Mouse (Mus musculus): ENCODE data around the gene Atg4c. TPM values are rescaled to one million over a fixed set of nuclear protein-coding genes. Genes with fewer than 3 reads are reported as not detected.

The Atg4c gene
- polyA plus RNA-seq, 1 experiment from 2014 or later: 12.2 TPM

- Histone ChIP-seq H3K36me3 (ENCODE audit: control insufficient read depth, insufficient read depth) (no peaks in the 10 kb centered on the region), H3K27me3 (replicated peaks; ENCODE audit: control insufficient read depth, insufficient read depth, low read length) (no peaks in the 10 kb centered on the region), H3K9ac (ENCODE audit: low read depth, low read length) (no peak overlapping the region), H3K4me2 (replicated peaks; ENCODE audit: low read depth) (no peak overlapping the region), H3K9me3 (ENCODE audit: control insufficient read depth) (no peaks in the 10 kb centered on the region), H3K4me1 (replicated peaks; ENCODE audit: control insufficient read depth, insufficient read depth, low read length) (no peaks in the 10 kb centered on the region; the same call in 1 of the 2 replicates), H3K27ac (ENCODE audit: low read depth, low read length) (no peak overlapping the region), H3K4me3 (ENCODE audit: low read depth, low read length) (no peak overlapping the region)
- no peak for ATAC-seq
- no peak for TF ChIP-seq CTCF (IDR thresholded peaks at IDR 0.05; ENCODE audit: low read depth)
- 86% methylated on average over 5 of the region's 5 CpGs for WGBS
These were observed 32.8 kb upstream of the Atg4c start for GRCm38 (mm10) chr4:99160899-99161298.

- ATAC-seq: no peak
- WGBS: 45% methylated on average over 6 of the region's 6 CpGs
- H3K4me1 ChIP-seq (replicated peaks; ENCODE audit: control insufficient read depth, insufficient read depth, low read length): no peaks in the 10 kb centered on the region; the same call in 1 of the 2 replicates
- H3K27ac ChIP-seq (ENCODE audit: low read depth, low read length): no peak overlapping the region
- H3K27me3 ChIP-seq (replicated peaks; ENCODE audit: control insufficient read depth, insufficient read depth, low read length): no peaks in the 10 kb centered on the region
- no peaks in the 10 kb centered on the region for H3K36me3 ChIP-seq (ENCODE audit: control insufficient read depth, insufficient read depth)
- H3K4me3 ChIP-seq (ENCODE audit: low read depth, low read length): no peak overlapping the region
- no peak for TF ChIP-seq CTCF (IDR thresholded peaks at IDR 0.05; ENCODE audit: low read depth)
- no peak overlapping the region for H3K9ac ChIP-seq (ENCODE audit: low read depth, low read length)
- H3K4me2 ChIP-seq (replicated peaks; ENCODE audit: low read depth): 0 out of 2 replicates have a peak overlapping the region, but pooled peaks have one; percentile 4
- no peaks in the 10 kb centered on the region for H3K9me3 ChIP-seq (ENCODE audit: control insufficient read depth)
These were observed 32.2 kb upstream of the Atg4c start for GRCm38 (mm10) chr4:99161457-99161971.

- H3K9ac ChIP-seq (ENCODE audit: low read depth, low read length): no peak overlapping the region
- peak overlapping the region; percentile 25 for H3K4me3 ChIP-seq (ENCODE audit: low read depth, low read length)
- no peaks in the 10 kb centered on the region; the same call in 1 of the 2 replicates for H3K4me1 ChIP-seq (replicated peaks; ENCODE audit: control insufficient read depth, insufficient read depth, low read length)
- no peaks in the 10 kb centered on the region for H3K27me3 ChIP-seq (replicated peaks; ENCODE audit: control insufficient read depth, insufficient read depth, low read length)
- H3K36me3 ChIP-seq (ENCODE audit: control insufficient read depth, insufficient read depth): no peaks in the 10 kb centered on the region
- peak overlapping the region; percentile 22; the same call in 1 of the 2 replicates for H3K27ac ChIP-seq (ENCODE audit: low read depth, low read length)
- TF ChIP-seq CTCF (IDR thresholded peaks at IDR 0.05; ENCODE audit: low read depth): no peak
- ATAC-seq: peak; percentile 46; the same call in 1 of the 2 replicates
- H3K9me3 ChIP-seq (ENCODE audit: control insufficient read depth): no peaks in the 10 kb centered on the region
- WGBS: 24% methylated on average over 9 of the region's 9 CpGs
- peak overlapping the region; percentile 54 for H3K4me2 ChIP-seq (replicated peaks; ENCODE audit: low read depth)
These were observed 30.7 kb upstream of the Atg4c start for GRCm38 (mm10) chr4:99163001-99163400.

GRCm38 (mm10) chr4:99163547-99163946, 30.2 kb upstream of the Atg4c start:
- Histone ChIP-seq H3K9me3 (ENCODE audit: control insufficient read depth) (no peaks in the 10 kb centered on the region), H3K27me3 (replicated peaks; ENCODE audit: control insufficient read depth, insufficient read depth, low read length) (no peaks in the 10 kb centered on the region), H3K4me3 (ENCODE audit: low read depth, low read length) (peak overlapping the region; percentile 25; the same call in 1 of the 2 replicates), H3K4me1 (replicated peaks; ENCODE audit: control insufficient read depth, insufficient read depth, low read length) (no peaks in the 10 kb centered on the region; the same call in 1 of the 2 replicates), H3K9ac (ENCODE audit: low read depth, low read length) (no peak overlapping the region), H3K36me3 (ENCODE audit: control insufficient read depth, insufficient read depth) (no peaks in the 10 kb centered on the region), H3K27ac (ENCODE audit: low read depth, low read length) (peak overlapping the region; percentile 22; the same call in 1 of the 2 replicates), H3K4me2 (replicated peaks; ENCODE audit: low read depth) (peak overlapping the region; percentile 54)
- no peak for TF ChIP-seq CTCF (IDR thresholded peaks at IDR 0.05; ENCODE audit: low read depth)
- WGBS: 19% methylated on average over 4 of the region's 4 CpGs
- ATAC-seq: peak; percentile 86

GRCm38 (mm10) chr4:99168869-99169268, 24.9 kb upstream of the Atg4c start:
- Histone ChIP-seq H3K4me3 (ENCODE audit: low read depth, low read length) (no peak overlapping the region), H3K4me2 (replicated peaks; ENCODE audit: low read depth) (no peak overlapping the region), H3K9ac (ENCODE audit: low read depth, low read length) (no peak overlapping the region), H3K27me3 (replicated peaks; ENCODE audit: control insufficient read depth, insufficient read depth, low read length) (no peaks in the 10 kb centered on the region), H3K36me3 (ENCODE audit: control insufficient read depth, insufficient read depth) (no peaks in the 10 kb centered on the region), H3K27ac (ENCODE audit: low read depth, low read length) (no peak overlapping the region), H3K4me1 (replicated peaks; ENCODE audit: control insufficient read depth, insufficient read depth, low read length) (no peaks in the 10 kb centered on the region), H3K9me3 (ENCODE audit: control insufficient read depth) (no peaks in the 10 kb centered on the region)
- ATAC-seq: no peak
- no peak for TF ChIP-seq CTCF (IDR thresholded peaks at IDR 0.05; ENCODE audit: low read depth)
- WGBS: 92% methylated on average over 5 of the region's 5 CpGs

DNA sequence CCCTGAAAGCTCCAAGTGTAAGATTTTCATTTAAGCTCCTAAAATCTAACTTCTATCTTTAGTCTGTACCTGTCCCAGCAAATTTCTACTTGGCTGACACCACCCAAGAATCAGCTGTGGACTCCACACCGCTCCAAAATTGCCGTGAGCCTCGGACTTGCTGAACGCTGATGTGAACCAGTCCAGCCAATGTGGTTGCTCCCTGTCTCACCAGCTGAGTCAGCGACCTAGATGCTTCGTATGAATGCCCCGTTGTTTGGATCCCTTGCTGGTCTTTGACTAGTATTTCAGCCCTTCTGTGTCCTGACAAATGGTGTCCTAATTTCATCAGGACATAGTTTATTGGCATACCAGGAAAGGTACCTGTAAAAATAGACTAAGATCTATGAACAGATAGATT, 19.5 kb upstream of the Atg4c start:
- no peak for ATAC-seq
- no peak overlapping the region for H3K4me3 ChIP-seq (ENCODE audit: low read depth, low read length)
- no peaks in the 10 kb centered on the region for H3K4me1 ChIP-seq (replicated peaks; ENCODE audit: control insufficient read depth, insufficient read depth, low read length)
- 84% methylated on average over 7 of the region's 7 CpGs for whole genome bisulfite sequencing
- no peak overlapping the region for H3K9ac ChIP-seq (ENCODE audit: low read depth, low read length)
- no peak overlapping the region for H3K4me2 ChIP-seq (replicated peaks; ENCODE audit: low read depth)
- no peaks in the 10 kb centered on the region for H3K9me3 ChIP-seq (ENCODE audit: control insufficient read depth)
- no peak overlapping the region for H3K27ac ChIP-seq (ENCODE audit: low read depth, low read length)
- TF ChIP-seq CTCF (IDR thresholded peaks at IDR 0.05; ENCODE audit: low read depth): no peak
- no peaks in the 10 kb centered on the region for H3K27me3 ChIP-seq (replicated peaks; ENCODE audit: control insufficient read depth, insufficient read depth, low read length)
- H3K36me3 ChIP-seq (ENCODE audit: control insufficient read depth, insufficient read depth): no peaks in the 10 kb centered on the region

All from intestine, postnatal 0 days (tissue).